Mouse (Mus musculus) erythroblast, embryonic 14.5 days (primary cell): ENCODE measurements around the gene Shank1.

ENCODE experiments used
- GATA1 ChIP-seq: IDR thresholded peaks from 2 replicates; pipeline ENCODE4 v1.6.1; 2012; ENCODE audit warnings: low read length, inconsistent platforms, mixed read lengths
- TAL1 ChIP-seq: IDR thresholded peaks from 3 replicates; pipeline ENCODE4 v1.6.1; 2012; ENCODE audit warnings: low read length, inconsistent platforms, mixed read lengths

DNA sequence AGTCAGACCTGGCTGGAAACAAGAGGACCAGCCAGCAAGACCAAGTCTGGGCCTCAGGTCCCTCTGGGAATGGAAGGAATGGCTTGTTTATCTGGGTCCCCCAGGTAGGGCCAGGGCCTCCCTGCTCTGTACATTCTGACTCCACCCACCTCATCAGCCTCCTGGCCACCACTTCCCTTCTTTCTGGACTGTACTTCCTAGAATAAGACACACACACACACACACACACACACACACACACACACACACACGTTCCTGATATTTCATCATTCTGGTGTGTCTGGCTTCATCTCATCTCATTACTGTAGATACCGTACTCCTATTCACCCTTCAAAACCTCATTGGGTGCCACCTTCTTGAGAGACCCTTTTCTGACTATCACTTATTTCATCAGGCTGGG lies 40.7 kb upstream of the Shank1 start:
- TF ChIP-seq TAL1 (no peak), GATA1 (no peak)
